ENCODE assay signal across 14 mouse cellular contexts in the genomic region with DNA sequence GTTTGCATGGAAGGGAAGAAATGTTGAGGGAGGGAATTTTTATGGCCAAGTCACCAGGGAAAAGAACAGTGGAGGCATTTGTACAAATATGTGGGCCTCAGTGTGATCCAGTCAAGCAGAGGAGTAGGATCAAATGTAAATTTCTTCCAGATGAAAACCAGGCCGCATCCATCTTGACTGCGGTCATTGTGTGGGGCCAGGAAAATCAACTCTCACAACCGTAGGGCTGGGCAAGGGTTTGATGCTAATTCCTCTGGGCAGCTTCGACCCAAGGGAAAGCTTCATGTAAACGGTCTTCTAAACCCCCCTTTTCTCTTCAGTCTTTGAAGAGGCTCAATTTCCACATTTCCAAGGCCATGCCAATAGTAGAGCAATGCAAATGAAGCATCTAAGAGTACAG.
"Had no signal": no experiment of that assay in that cellular context is flagged by ENCODE, and none has a peak within 500 bp of the region (broad histone marks: within the 10 kb centered on the region; RNA-seq: fewer than 3 reads in every experiment).

No protein-coding gene starts in this region.

- H3K27me3 ChIP-seq: kidney, embryonic 15.5 days; limb, embryonic 12.5 days; neural tube, embryonic 12.5 days had no signal

- H3K4me1 ChIP-seq: kidney, embryonic 15.5 days; limb, embryonic 12.5 days; midbrain, embryonic 10.5 days; neural tube, embryonic 12.5 days had no signal

- H3K9me3 ChIP-seq: kidney, embryonic 15.5 days; limb, embryonic 12.5 days; midbrain, embryonic 10.5 days; neural tube, embryonic 12.5 days had no signal

- H3K4me3 ChIP-seq: kidney, embryonic 15.5 days; left cerebral cortex, adult 2 months; limb, embryonic 12.5 days; midbrain, embryonic 10.5 days; myocyte; neural tube, embryonic 12.5 days had no signal

- H3K9ac ChIP-seq: kidney, embryonic 15.5 days; limb, embryonic 12.5 days; liver, embryonic 14.5 days; neural tube, embryonic 12.5 days had no signal

- H3K27ac ChIP-seq: kidney, embryonic 15.5 days; left cerebral cortex, adult 2 months; limb, embryonic 12.5 days; liver, embryonic 14.5 days; midbrain, embryonic 10.5 days; neural tube, embryonic 12.5 days had no signal

- H3K36me3 ChIP-seq: kidney, embryonic 15.5 days; limb, embryonic 12.5 days; midbrain, embryonic 10.5 days; neural tube, embryonic 12.5 days had no signal

- H3K4me2 ChIP-seq: kidney, embryonic 15.5 days; limb, embryonic 12.5 days; neural tube, embryonic 12.5 days had no signal

- DNase-seq: kidney, postnatal 14 days; lung, adult 18-20 months; lung, postnatal 36 days; midbrain, embryonic 14.5 days; right cerebral cortex, adult 18-20 months; right cerebral cortex, postnatal 25 days; thymus, postnatal 36 days had no signal
